Mouse (Mus musculus): ENCODE data around the gene Fam209. TPM values are rescaled to one million over a fixed set of nuclear protein-coding genes. Genes with fewer than 3 reads are reported as not detected.

Gene Fam209
- polyA plus RNA-seq, 1 experiment from 2014 or later, result 0.33 TPM

DNA sequence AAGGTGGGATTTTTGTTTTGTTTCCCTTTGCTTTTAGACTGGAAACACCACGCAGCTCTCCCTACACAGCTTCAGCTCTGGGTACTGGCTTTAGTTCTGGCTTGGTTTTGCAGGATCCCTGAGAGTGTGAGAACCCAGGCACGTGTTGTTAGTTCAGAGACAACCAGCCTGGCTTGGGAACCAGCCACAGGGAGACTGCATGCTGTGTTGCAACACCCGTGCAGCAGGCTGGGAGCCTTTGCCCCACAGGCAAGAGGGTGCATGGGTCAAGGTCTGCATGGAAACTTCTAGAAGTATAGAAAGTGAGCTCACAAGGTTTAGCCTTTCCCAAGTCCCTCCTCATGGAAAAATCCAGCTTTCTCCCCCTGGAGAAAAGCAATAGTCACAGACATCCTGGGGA lies 38.6 kb downstream of the Fam209 start:
- H3K9ac ChIP-seq (ENCODE audit: low read length), result no peak overlapping the region
- no peaks in the 10 kb centered on the region for H3K36me3 ChIP-seq (ENCODE audit: control insufficient read depth, insufficient read depth, low read length)
- no peak for ATAC-seq (ENCODE audit: low FRiP score, low TSS enrichment)
- 46% methylated on average over 3 of the region's 3 CpGs for WGBS
- H3K4me1 ChIP-seq (replicated peaks; ENCODE audit: control insufficient read depth, insufficient read depth), result no peaks in the 10 kb centered on the region
- no peak overlapping the region for H3K27ac ChIP-seq (replicated peaks)
- no peaks in the 10 kb centered on the region for H3K27me3 ChIP-seq (ENCODE audit: control insufficient read depth, insufficient read depth, low read length)
- H3K4me2 ChIP-seq (replicated peaks; ENCODE audit: low read depth), result no peak overlapping the region
- DNase-seq (ENCODE audit: low spot score), result no peak
- H3K9me3 ChIP-seq (ENCODE audit: control insufficient read depth, low read length), result no peaks in the 10 kb centered on the region
- H3K4me3 ChIP-seq (ENCODE audit: low read depth, low read length), result no peak overlapping the region
- TF ChIP-seq CTCF (IDR thresholded peaks at IDR 0.05; ENCODE audit: low read depth) (no peak), EP300 (optimal IDR thresholded peaks at IDR 0.05) (no peak)

- no peak for TF ChIP-seq CTCF (IDR thresholded peaks at IDR 0.05; ENCODE audit: low read depth)
- no peak for TF ChIP-seq EP300 (optimal IDR thresholded peaks at IDR 0.05)
- Histone ChIP-seq H3K9ac (ENCODE audit: low read length) (no peak overlapping the region), H3K9me3 (ENCODE audit: control insufficient read depth, low read length) (no peaks in the 10 kb centered on the region), H3K27me3 (ENCODE audit: control insufficient read depth, insufficient read depth, low read length) (no peaks in the 10 kb centered on the region), H3K27ac (replicated peaks) (no peak overlapping the region), H3K4me2 (replicated peaks; ENCODE audit: low read depth) (no peak overlapping the region), H3K36me3 (ENCODE audit: control insufficient read depth, insufficient read depth, low read length) (no peaks in the 10 kb centered on the region), H3K4me1 (replicated peaks; ENCODE audit: control insufficient read depth, insufficient read depth) (no peaks in the 10 kb centered on the region), H3K4me3 (ENCODE audit: low read depth, low read length) (no peak overlapping the region)
- DNase-seq (ENCODE audit: low spot score), result no peak
- 18% methylated on average over 11 of the region's 11 CpGs for WGBS
- no peak for ATAC-seq (ENCODE audit: low FRiP score, low TSS enrichment)
Measured at GRCm38 (mm10) chr2:172516407-172516992, 44.2 kb downstream of the Fam209 start.

DNA sequence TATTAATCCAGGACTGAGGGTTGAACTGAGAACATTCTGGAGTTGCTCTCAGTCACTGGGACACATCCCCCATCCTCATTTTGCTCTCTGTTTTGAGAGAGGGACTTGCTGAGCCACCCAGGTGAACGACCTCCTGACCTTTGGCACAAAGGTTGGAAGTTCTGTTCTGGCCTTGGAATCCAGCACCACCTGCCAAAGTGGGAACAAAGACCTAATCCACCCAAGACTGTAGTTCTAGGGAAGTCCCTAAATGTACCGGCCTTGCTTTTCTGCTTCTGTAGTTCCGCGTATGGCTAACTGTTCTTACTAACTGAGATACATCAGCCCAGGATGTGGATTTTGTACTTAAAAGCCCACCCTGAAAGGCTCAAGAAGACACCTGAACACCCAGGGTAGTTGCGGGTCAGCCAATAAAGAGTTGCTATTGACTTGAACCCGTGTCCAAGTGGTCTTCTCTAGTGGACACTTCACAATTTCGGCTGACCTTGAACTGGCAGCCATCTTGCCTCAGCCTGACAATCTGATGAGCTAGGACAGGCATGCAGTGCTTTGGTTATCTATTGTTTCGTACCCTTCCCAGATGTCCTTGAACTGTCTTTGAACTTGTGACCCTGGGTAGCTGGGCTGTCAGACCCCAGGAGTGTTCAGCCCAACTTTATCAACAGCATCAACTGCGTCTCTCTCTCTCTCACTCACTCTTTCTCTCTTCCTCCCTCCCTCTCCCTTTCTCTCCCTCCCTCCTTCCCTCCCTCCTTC lies 48.5 kb downstream of the Fam209 start:
- H3K4me2 ChIP-seq (replicated peaks; ENCODE audit: low read depth), result no peak overlapping the region
- TF ChIP-seq CTCF (IDR thresholded peaks at IDR 0.05; ENCODE audit: low read depth), result no peak
- TF ChIP-seq EP300 (optimal IDR thresholded peaks at IDR 0.05), result no peak
- no peak overlapping the region for H3K4me3 ChIP-seq (ENCODE audit: low read depth, low read length)
- no peak overlapping the region for H3K27ac ChIP-seq (replicated peaks)
- H3K4me1 ChIP-seq (replicated peaks; ENCODE audit: control insufficient read depth, insufficient read depth), result no peaks in the 10 kb centered on the region
- H3K9me3 ChIP-seq (ENCODE audit: control insufficient read depth, low read length), result no peaks in the 10 kb centered on the region
- H3K9ac ChIP-seq (ENCODE audit: low read length), result no peak overlapping the region
- H3K27me3 ChIP-seq (ENCODE audit: control insufficient read depth, insufficient read depth, low read length), result no peaks in the 10 kb centered on the region
- ATAC-seq (ENCODE audit: low FRiP score, low TSS enrichment) (no peak), DNase-seq (ENCODE audit: low spot score) (no peak)
- no peaks in the 10 kb centered on the region for H3K36me3 ChIP-seq (ENCODE audit: control insufficient read depth, insufficient read depth, low read length)
- 86% methylated on average over 9 of the region's 9 CpGs for WGBS

DNA sequence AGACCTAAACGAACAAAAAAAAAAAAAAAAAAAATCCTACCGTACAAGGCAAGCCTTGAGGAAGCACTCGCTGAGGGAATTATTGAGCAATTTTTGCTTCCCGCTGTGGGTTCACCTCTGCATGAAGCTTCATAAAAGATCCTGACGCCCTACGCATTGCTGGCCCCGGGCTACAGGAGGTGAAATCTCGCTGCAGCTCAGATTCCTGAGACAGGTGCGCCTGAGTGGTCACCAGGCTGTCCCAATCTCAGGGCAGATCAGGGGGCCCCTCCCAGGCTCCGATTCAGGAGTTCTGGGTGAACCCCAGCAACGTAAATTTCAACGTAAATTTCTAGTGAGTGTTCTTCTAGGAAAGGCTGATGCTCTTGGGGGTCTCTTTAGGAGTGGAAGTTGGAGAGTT lies 50.2 kb downstream of the Fam209 start:
- Histone ChIP-seq H3K4me2 (replicated peaks; ENCODE audit: low read depth) (no peak overlapping the region), H3K36me3 (ENCODE audit: control insufficient read depth, insufficient read depth, low read length) (no peaks in the 10 kb centered on the region), H3K27me3 (ENCODE audit: control insufficient read depth, insufficient read depth, low read length) (no peaks in the 10 kb centered on the region), H3K4me3 (ENCODE audit: low read depth, low read length) (no peak overlapping the region), H3K9me3 (ENCODE audit: control insufficient read depth, low read length) (no peaks in the 10 kb centered on the region), H3K9ac (ENCODE audit: low read length) (no peak overlapping the region), H3K27ac (replicated peaks) (no peak overlapping the region), H3K4me1 (replicated peaks; ENCODE audit: control insufficient read depth, insufficient read depth) (no peaks in the 10 kb centered on the region)
- TF ChIP-seq CTCF (IDR thresholded peaks at IDR 0.05; ENCODE audit: low read depth) (no peak), EP300 (optimal IDR thresholded peaks at IDR 0.05) (no peak)
- 88% methylated on average over 11 of the region's 12 CpGs for WGBS
- ATAC-seq (ENCODE audit: low FRiP score, low TSS enrichment) (no peak), DNase-seq (ENCODE audit: low spot score) (no peak)

Other genes with a start within 250 kb of the Fam209 start
- gene Mc3r, start 224.0 kb upstream of the Fam209 start, polyA plus RNA-seq (2015; fragmentation: Nextera tagmentation; extraction: Ambion mirVana), result not detected in 2 replicates
- 23.9 and 25.7 TPM in 2 replicates for gene Fam210b, start 127.0 kb upstream of the Fam209 start, polyA plus RNA-seq (2015; fragmentation: Nextera tagmentation; extraction: Ambion mirVana)
- gene Aurka, start 102.0 kb upstream of the Fam209 start, polyA plus RNA-seq (2015; fragmentation: Nextera tagmentation; extraction: Ambion mirVana), result 18.9 and 24.1 TPM in 2 replicates
- gene Cstf1, start 101.8 kb upstream of the Fam209 start, polyA plus RNA-seq (2015; fragmentation: Nextera tagmentation; extraction: Ambion mirVana), result 19.9 TPM in 2 replicates
- gene Cass4, start 78.7 kb upstream of the Fam209 start, polyA plus RNA-seq (2015; fragmentation: Nextera tagmentation; extraction: Ambion mirVana), result 0.17 and 0.18 TPM in 2 replicates
- gene Rtf2, start 32.0 kb upstream of the Fam209 start, polyA plus RNA-seq (2015; fragmentation: Nextera tagmentation; extraction: Ambion mirVana), result 79.7 and 81.1 TPM in 2 replicates
- gene Gcnt7, start 13.9 kb upstream of the Fam209 start, polyA plus RNA-seq (2015; fragmentation: Nextera tagmentation; extraction: Ambion mirVana), result 0.38 and 0.44 TPM in 2 replicates
- 9.7 and 12.5 TPM in 2 replicates for gene Tfap2c, start 77.1 kb downstream of the Fam209 start, polyA plus RNA-seq (2015; fragmentation: Nextera tagmentation; extraction: Ambion mirVana)